Mouse (Mus musculus) hindbrain, embryonic 15.5 days (tissue): ENCODE measurements around the gene Npcd. TPM values are rescaled to one million over a fixed set of nuclear protein-coding genes. Genes with fewer than 3 reads are reported as not detected.
A peak's percentile ranks its signal among the peaks of the same experiment; 100 is the strongest.

Experiments
- ATAC-seq: fragments of 200-750 bp; cut with Nextera tagmentation; 2 replicates; pipeline ENCODE4 v1.8.0; 2017; ENCODE audit warnings: low read depth, moderate number of reproducible peaks, moderate TSS enrichment; ENCODE audit not compliant: low FRiP score
- H3K27ac ChIP-seq: fragments of 300-500 bp; sonication (generic); replicated peaks from 2 replicates; pipeline ENCODE4 v1.5.1; 2015; ENCODE audit warnings: mild to moderate bottlenecking, inconsistent platforms
- H3K27me3 ChIP-seq: fragments of 300-500 bp; sonication (generic); 2 replicates; pipeline ENCODE4 v1.6.1; 2015; ENCODE audit warnings: control low read depth, inconsistent platforms
- H3K36me3 ChIP-seq: fragments of 300-500 bp; sonication (generic); 2 replicates; pipeline ENCODE4 v1.6.1; 2015; ENCODE audit warnings: control low read depth, inconsistent platforms
- H3K4me1 ChIP-seq: fragments of 300-500 bp; sonication (generic); replicated peaks from 2 replicates; pipeline ENCODE4 v1.6.1; 2015; ENCODE audit warnings: control low read depth, inconsistent platforms
- H3K4me2 ChIP-seq: fragments of 300-500 bp; sonication (generic); 2 replicates; pipeline ENCODE4 v1.6.1; 2015; ENCODE audit warnings: moderate library complexity, mild to moderate bottlenecking, inconsistent platforms
- H3K4me3 ChIP-seq: fragments of 300-500 bp; sonication (generic); 2 replicates; pipeline ENCODE4 v1.5.1; 2015; ENCODE audit warnings: mild to moderate bottlenecking, inconsistent platforms
- H3K9ac ChIP-seq: fragments of 300-500 bp; sonication (generic); 2 replicates; pipeline ENCODE4 v1.6.1; 2015; ENCODE audit warnings: inconsistent platforms
- H3K9me3 ChIP-seq: fragments of 300-500 bp; sonication (generic); 2 replicates; pipeline ENCODE4 v1.6.1; 2016; ENCODE audit warnings: control low read depth, inconsistent platforms
- WGBS: fragments of 180-500 bp; shearing (Covaris S2); methylation state at CpG from one replicate; pipeline ENCODE4 v1.1.7; 2015; 5-methylcytosine and 5-hydroxymethylcytosine counted together
- polyA plus RNA-seq: library from polyadenylated mRNA; unstranded; fragments of >200 nt; fragmentation: Nextera tagmentation; extraction: Ambion mirVana; gene quantifications from 2 replicates; pipeline ENCODE4 v1.2.1, GENCODE M21; 2015

The Npcd gene
- polyA plus RNA-seq, 1 experiment from 2014 or later = 0.44 TPM

GRCm38 (mm10) chr15:79810997-79811396, 23.0 kb downstream of the Npcd start:
- peaks cover 4% of the 10 kb centered on the region for H3K27me3 ChIP-seq
- ATAC-seq = no peak
- no peaks in the 10 kb centered on the region for H3K36me3 ChIP-seq
- no peak overlapping the region for H3K9ac ChIP-seq
- H3K27ac ChIP-seq = no peak overlapping the region
- H3K4me1 ChIP-seq = no peaks in the 10 kb centered on the region
- H3K4me2 ChIP-seq = no peak overlapping the region
- WGBS = 74% methylated on average over 4 of the region's 4 CpGs
- no peak overlapping the region for H3K4me3 ChIP-seq
- no peaks in the 10 kb centered on the region for H3K9me3 ChIP-seq

- Histone ChIP-seq H3K9ac (no peak overlapping the region), H3K27me3 (peaks cover 6% of the 10 kb centered on the region), H3K4me3 (no peak overlapping the region), H3K4me1 (peaks cover 6% of the 10 kb centered on the region), H3K9me3 (no peaks in the 10 kb centered on the region), H3K36me3 (no peaks in the 10 kb centered on the region), H3K27ac (no peak overlapping the region), H3K4me2 (no peak overlapping the region)
- ATAC-seq = no peak
- WGBS = 55% methylated on average over 3 of the region's 3 CpGs
These were observed 24.0 kb downstream of the Npcd start for GRCm38 (mm10) chr15:79810061-79810460.

- no peak overlapping the region for H3K27ac ChIP-seq
- WGBS = 55% methylated on average over 5 of the region's 5 CpGs
- peaks cover 6% of the 10 kb centered on the region for H3K27me3 ChIP-seq
- H3K4me1 ChIP-seq = peaks cover 12% of the 10 kb centered on the region
- H3K9me3 ChIP-seq = no peaks in the 10 kb centered on the region
- H3K4me2 ChIP-seq = no peak overlapping the region
- H3K9ac ChIP-seq = no peak overlapping the region
- ATAC-seq = no peak
- H3K36me3 ChIP-seq = no peaks in the 10 kb centered on the region
- H3K4me3 ChIP-seq = no peak overlapping the region
These were observed 25.4 kb downstream of the Npcd start for GRCm38 (mm10) chr15:79808658-79809057.

GRCm38 (mm10) chr15:79808114-79808513, 25.9 kb downstream of the Npcd start:
- Histone ChIP-seq H3K36me3 (no peaks in the 10 kb centered on the region), H3K27me3 (peaks cover 6% of the 10 kb centered on the region), H3K4me3 (no peak overlapping the region), H3K9ac (no peak overlapping the region), H3K4me2 (no peak overlapping the region), H3K4me1 (peaks cover 15% of the 10 kb centered on the region), H3K27ac (no peak overlapping the region), H3K9me3 (no peaks in the 10 kb centered on the region)
- 34% methylated on average over 5 of the region's 5 CpGs for WGBS
- ATAC-seq = no peak

- 45% methylated on average over 1 of the region's 1 CpGs for WGBS
- H3K4me1 ChIP-seq = peaks cover 25% of the 10 kb centered on the region
- peaks cover 9% of the 10 kb centered on the region for H3K27me3 ChIP-seq
- no peak overlapping the region for H3K4me2 ChIP-seq
- no peak overlapping the region for H3K27ac ChIP-seq
- no peak overlapping the region for H3K4me3 ChIP-seq
- ATAC-seq = no peak
- no peaks in the 10 kb centered on the region for H3K9me3 ChIP-seq
- H3K9ac ChIP-seq = no peak overlapping the region
- H3K36me3 ChIP-seq = no peaks in the 10 kb centered on the region
These were observed 27.0 kb downstream of the Npcd start for GRCm38 (mm10) chr15:79807050-79807449.

- Histone ChIP-seq H3K4me3 (peak overlapping the region; percentile 77), H3K27me3 (peaks cover 9% of the 10 kb centered on the region), H3K36me3 (no peaks in the 10 kb centered on the region), H3K9ac (peak overlapping the region; percentile 71; the same call in 1 of the 2 replicates), H3K4me2 (peak overlapping the region; percentile 83), H3K27ac (peak overlapping the region; percentile 85), H3K4me1 (peaks cover 37% of the 10 kb centered on the region), H3K9me3 (no peaks in the 10 kb centered on the region)
- 18% methylated on average over 8 of the region's 8 CpGs for WGBS
- no peak for ATAC-seq
These were observed 28.8 kb downstream of the Npcd start for GRCm38 (mm10) chr15:79805246-79805645.

- Histone ChIP-seq H3K36me3 (no peaks in the 10 kb centered on the region), H3K27ac (peak within 1 kb of the TSS; percentile 85), H3K9me3 (no peaks in the 10 kb centered on the region), H3K4me3 (peak within 1 kb of the TSS; percentile 77), H3K27me3 (peaks cover 9% of the 10 kb centered on the region), H3K9ac (peak within 1 kb of the TSS; percentile 71), H3K4me2 (peak within 1 kb of the TSS; percentile 83), H3K4me1 (peaks cover 37% of the 10 kb centered on the region)
- under 1% methylated on average over 64 of the region's 91 CpGs for WGBS
- peak; percentile 82 for ATAC-seq
These were observed 29.5 kb downstream of the Npcd start, which contains the start of gene Nptxr for GRCm38 (mm10) chr15:79804352-79805071. Nptxr (minus strand) TSS chr15:79804766.

GRCm38 (mm10) chr15:79803533-79804351, 30.3 kb downstream of the Npcd start:
- peak overlapping the region; percentile 71 for H3K9ac ChIP-seq
- H3K4me3 ChIP-seq = peak overlapping the region; percentile 77
- H3K4me2 ChIP-seq = peak overlapping the region; percentile 83
- H3K27me3 ChIP-seq = peaks cover 9% of the 10 kb centered on the region
- no peaks in the 10 kb centered on the region for H3K9me3 ChIP-seq
- WGBS = 5% methylated on average over 77 of the region's 81 CpGs
- H3K27ac ChIP-seq = peak overlapping the region; percentile 85
- peak; percentile 59 for ATAC-seq
- peaks cover 37% of the 10 kb centered on the region for H3K4me1 ChIP-seq
- H3K36me3 ChIP-seq = no peaks in the 10 kb centered on the region

- peaks cover 37% of the 10 kb centered on the region for H3K4me1 ChIP-seq
- H3K9me3 ChIP-seq = no peaks in the 10 kb centered on the region
- no peak overlapping the region for H3K27ac ChIP-seq
- no peak overlapping the region for H3K9ac ChIP-seq
- H3K36me3 ChIP-seq = no peaks in the 10 kb centered on the region
- H3K27me3 ChIP-seq = peaks cover 5% of the 10 kb centered on the region
- 24% methylated on average over 4 of the region's 4 CpGs for WGBS
- H3K4me2 ChIP-seq = peak overlapping the region; percentile 83
- no peak overlapping the region for H3K4me3 ChIP-seq
- ATAC-seq = no peak
These were observed 31.7 kb downstream of the Npcd start for GRCm38 (mm10) chr15:79802304-79802703.

GRCm38 (mm10) chr15:79801646-79802045, 32.4 kb downstream of the Npcd start:
- no peak for ATAC-seq
- H3K27me3 ChIP-seq = peaks cover 5% of the 10 kb centered on the region; the same call in 1 of the 2 replicates
- WGBS = 57% methylated on average over 2 of the region's 2 CpGs

GRCm38 (mm10) chr15:79800701-79801100, 33.3 kb downstream of the Npcd start:
- no peak for ATAC-seq
- 30% methylated on average over 11 of the region's 11 CpGs for WGBS
- peaks cover 42% of the 10 kb centered on the region for H3K4me1 ChIP-seq

More at GRCm38 (mm10) chr15:79801646-79802045, 32.4 kb downstream of the Npcd start:
- Histone ChIP-seq H3K4me1 (peaks cover 37% of the 10 kb centered on the region), H3K4me2 (no peak overlapping the region), H3K4me3 (no peak overlapping the region), H3K27ac (no peak overlapping the region), H3K9ac (no peak overlapping the region), H3K36me3 (no peaks in the 10 kb centered on the region), H3K9me3 (no peaks in the 10 kb centered on the region)

GRCm38 (mm10) chr15:79798591-79798990, 35.4 kb downstream of the Npcd start:
- Histone ChIP-seq H3K9ac (no peak overlapping the region), H3K4me3 (no peak overlapping the region), H3K27me3 (0 out of 2 replicates have a peak, but pooled peaks cover 3% of the 10 kb centered on the region), H3K9me3 (no peaks in the 10 kb centered on the region), H3K4me2 (no peak overlapping the region), H3K36me3 (no peaks in the 10 kb centered on the region), H3K4me1 (peaks cover 30% of the 10 kb centered on the region), H3K27ac (no peak overlapping the region)
- WGBS = 86% methylated on average over 10 of the region's 10 CpGs
- no peak for ATAC-seq

More at GRCm38 (mm10) chr15:79800701-79801100, 33.3 kb downstream of the Npcd start:
- H3K9ac ChIP-seq = no peak overlapping the region
- no peak overlapping the region for H3K4me2 ChIP-seq
- H3K4me3 ChIP-seq = no peak overlapping the region
- no peaks in the 10 kb centered on the region for H3K36me3 ChIP-seq
- H3K27me3 ChIP-seq = 0 out of 2 replicates have a peak, but pooled peaks cover 5% of the 10 kb centered on the region
- H3K27ac ChIP-seq = no peak overlapping the region
- H3K9me3 ChIP-seq = no peaks in the 10 kb centered on the region
